Mouse (Mus musculus): ENCODE data around the gene Unc93b1. TPM values are rescaled to one million over a fixed set of nuclear protein-coding genes. Genes with fewer than 3 reads are reported as not detected.
"Not testable (repeated sequence)": the region's sequence is repeated elsewhere in the genome, so short reads cannot be mapped to it uniquely, and the experiment has no call there.

The Unc93b1 gene
- total RNA-seq, 2 experiments from 2014 or later: 11.4 to 16.1 TPM

GRCm38 (mm10) chr19:3942986-3943735 is 8.2 kb downstream of the Unc93b1 start:
- no peak for DNase-seq (ENCODE audit: low spot score in 2 of 2)
- no peak for TF ChIP-seq CTCF (conservative IDR thresholded peaks at IDR 0.05)
- no peak overlapping the region for H3K4me3 ChIP-seq
- no peak overlapping the region for H3K27ac ChIP-seq

GRCm38 (mm10) chr19:3945872-3946564 is 11.0 kb downstream of the Unc93b1 start:
- no peak for DNase-seq (ENCODE audit: low spot score in 2 of 2)
- Histone ChIP-seq H3K27ac (no peak overlapping the region), H3K4me3 (no peak overlapping the region)
- no peak for TF ChIP-seq CTCF (conservative IDR thresholded peaks at IDR 0.05)

- Histone ChIP-seq H3K4me3 (no peak overlapping the region), H3K27ac (no peak overlapping the region)
- DNase-seq (ENCODE audit: low spot score in 2 of 2): peak; percentile 65 to 74
- peak; percentile 99 for TF ChIP-seq CTCF (conservative IDR thresholded peaks at IDR 0.05)
Observed at GRCm38 (mm10) chr19:3946715-3947114, 11.7 kb downstream of the Unc93b1 start.

- Histone ChIP-seq H3K27ac (no peak overlapping the region), H3K4me3 (no peak overlapping the region)
- TF ChIP-seq CTCF (conservative IDR thresholded peaks at IDR 0.05): no peak
- DNase-seq (ENCODE audit: low spot score in 2 of 2): no peak
Observed at GRCm38 (mm10) chr19:3947813-3948212, 12.8 kb downstream of the Unc93b1 start.

- TF ChIP-seq CTCF (conservative IDR thresholded peaks at IDR 0.05): no peak
- Histone ChIP-seq H3K4me3 (no peak overlapping the region), H3K27ac (no peak overlapping the region)
- no peak for DNase-seq (ENCODE audit: low spot score in 2 of 2)
Observed at GRCm38 (mm10) chr19:3948546-3948945, 13.6 kb downstream of the Unc93b1 start.

- TF ChIP-seq CTCF (conservative IDR thresholded peaks at IDR 0.05): no peak
- Histone ChIP-seq H3K4me3 (no peak overlapping the region), H3K27ac (no peak overlapping the region)
- no peak for DNase-seq (ENCODE audit: low spot score in 2 of 2)
Observed at GRCm38 (mm10) chr19:3950331-3950730, 15.3 kb downstream of the Unc93b1 start.

- Histone ChIP-seq H3K4me3 (no peak overlapping the region), H3K27ac (no peak overlapping the region)
- DNase-seq (ENCODE audit: low spot score in 2 of 2): no peak
- TF ChIP-seq CTCF (conservative IDR thresholded peaks at IDR 0.05): no peak
Observed at GRCm38 (mm10) chr19:3951461-3951860, 16.5 kb downstream of the Unc93b1 start.

GRCm38 (mm10) chr19:3952099-3952498 is 17.1 kb downstream of the Unc93b1 start:
- Histone ChIP-seq H3K27ac (no peak overlapping the region), H3K4me3 (no peak overlapping the region)
- no peak for DNase-seq (ENCODE audit: low spot score in 2 of 2)
- TF ChIP-seq CTCF (conservative IDR thresholded peaks at IDR 0.05): no peak

GRCm38 (mm10) chr19:3955033-3955432 is 20.0 kb downstream of the Unc93b1 start:
- Histone ChIP-seq H3K27ac (no peak overlapping the region), H3K4me3 (no peak overlapping the region)
- no peak for DNase-seq (ENCODE audit: low spot score in 2 of 2)
- TF ChIP-seq CTCF (conservative IDR thresholded peaks at IDR 0.05): no peak

GRCm38 (mm10) chr19:3955804-3956203 is 20.8 kb downstream of the Unc93b1 start:
- no peak for TF ChIP-seq CTCF (conservative IDR thresholded peaks at IDR 0.05)
- H3K4me3 ChIP-seq: no peak overlapping the region
- no peak for DNase-seq (ENCODE audit: low spot score in 2 of 2)

GRCm38 (mm10) chr19:3957296-3958036 is 22.5 kb downstream of the Unc93b1 start:
- DNase-seq (ENCODE audit: low spot score in 2 of 2); H3K27ac ChIP-seq: not testable (repeated sequence)

More at GRCm38 (mm10) chr19:3955804-3956203, 20.8 kb downstream of the Unc93b1 start:
- H3K27ac ChIP-seq: no peak overlapping the region

GRCm38 (mm10) chr19:3958470-3958869 is 23.5 kb downstream of the Unc93b1 start, which contains the start of gene Aldh3b3:
Gene Aldh3b3, plus strand, starts transcription at chr19:3958645.
- no peak for TF ChIP-seq CTCF (conservative IDR thresholded peaks at IDR 0.05)
- peak in 1 of 2 experiments; percentile 45 for DNase-seq (ENCODE audit: low spot score in 2 of 2)
- Histone ChIP-seq H3K27ac (no peak within 1 kb of the TSS), H3K4me3 (no peak within 1 kb of the TSS)

More at GRCm38 (mm10) chr19:3957296-3958036, 22.5 kb downstream of the Unc93b1 start:
- H3K4me3 ChIP-seq: not testable (repeated sequence)

- Histone ChIP-seq H3K4me3 (no peak overlapping the region), H3K27ac (no peak overlapping the region)
- TF ChIP-seq CTCF (conservative IDR thresholded peaks at IDR 0.05): no peak
- DNase-seq (ENCODE audit: low spot score in 2 of 2): no peak
Observed at GRCm38 (mm10) chr19:3959030-3959429, 24.0 kb downstream of the Unc93b1 start.

All from layer of hippocampus, adult 2 months (tissue).